Mouse (Mus musculus) midbrain, embryonic 12.5 days (tissue): ENCODE data around the gene Srrm4. TPM values are rescaled to one million over a fixed set of nuclear protein-coding genes. Genes with fewer than 3 reads are reported as not detected.

ENCODE experiments used
- ATAC-seq: fragments of 200-750 bp; cut with Nextera tagmentation; 2 replicates; pipeline ENCODE4 v1.8.0; 2017; ENCODE audit warnings: low read depth, moderate TSS enrichment, moderate library complexity; ENCODE audit not compliant: low FRiP score
- H3K27ac ChIP-seq: fragments of 300-500 bp; sonication (generic); replicated peaks from 2 replicates; pipeline ENCODE4 v1.5.1; 2016; ENCODE audit warnings: mild to moderate bottlenecking
- H3K27me3 ChIP-seq: fragments of 300-500 bp; sonication (generic); 2 replicates; pipeline ENCODE4 v1.6.1; 2016; ENCODE audit warnings: mild to moderate bottlenecking
- H3K36me3 ChIP-seq: fragments of 300-500 bp; sonication (generic); 2 replicates; pipeline ENCODE4 v1.6.1; 2016
- H3K4me1 ChIP-seq: fragments of 300-500 bp; sonication (generic); 2 replicates; pipeline ENCODE4 v1.6.1; 2016
- H3K4me2 ChIP-seq: fragments of 300-500 bp; sonication (generic); replicated peaks from 2 replicates; pipeline ENCODE4 v1.6.1; 2016; ENCODE audit warnings: mild to moderate bottlenecking, moderate library complexity
- H3K4me3 ChIP-seq: fragments of 300-500 bp; sonication (generic); 2 replicates; pipeline ENCODE4 v1.5.1; 2016; ENCODE audit warnings: mild to moderate bottlenecking
- H3K9ac ChIP-seq: fragments of 300-500 bp; sonication (generic); replicated peaks from 2 replicates; pipeline ENCODE4 v1.6.1; 2016; ENCODE audit warnings: mild to moderate bottlenecking, moderate library complexity
- H3K9me3 ChIP-seq: fragments of 300-500 bp; sonication (generic); 2 replicates; pipeline ENCODE4 v1.6.1; 2016; ENCODE audit warnings: mild to moderate bottlenecking
- WGBS: fragments of 180-500 bp; shearing (Covaris S2); methylation state at CpG from one replicate; pipeline ENCODE4 v1.1.7; 2016; 5-methylcytosine and 5-hydroxymethylcytosine counted together
- polyA plus RNA-seq: library from polyadenylated mRNA; unstranded; fragments of >200 nt; fragmentation: Nextera tagmentation; extraction: Ambion mirVana; gene quantifications from 2 replicates; pipeline ENCODE4 v1.2.1, GENCODE M21; 2016

Gene Srrm4
- polyA plus RNA-seq, 1 experiment from 2014 or later: 21.8 TPM

DNA sequence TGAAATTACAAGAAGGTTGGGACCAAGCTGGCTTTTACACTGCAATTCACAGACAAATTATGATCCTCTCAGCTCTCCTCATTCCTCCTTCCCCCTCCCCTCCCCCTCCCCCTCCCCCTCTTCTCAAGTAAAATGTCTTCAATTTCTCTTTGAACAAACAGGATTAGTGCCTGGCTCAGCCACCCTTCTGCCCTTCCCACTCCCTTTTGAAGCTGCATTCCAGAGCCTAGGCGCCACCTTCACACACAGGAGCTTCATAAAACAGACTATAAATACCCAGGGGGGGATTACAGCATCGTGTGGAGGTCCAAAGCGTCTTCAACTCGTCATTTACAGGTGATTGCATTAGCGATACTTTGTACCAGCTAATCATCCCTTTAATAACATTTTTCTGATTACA is 175.4 kb downstream of the Srrm4 start:
- no peak overlapping the region for H3K4me3 ChIP-seq
- 5% methylated on average over 5 of the region's 5 CpGs for WGBS
- H3K4me2 ChIP-seq: no peak overlapping the region
- H3K27me3 ChIP-seq: peaks cover 18% of the 10 kb centered on the region
- no peak overlapping the region for H3K27ac ChIP-seq
- H3K9me3 ChIP-seq: no peaks in the 10 kb centered on the region
- peaks cover 39% of the 10 kb centered on the region for H3K4me1 ChIP-seq
- no peak for ATAC-seq
- H3K9ac ChIP-seq: no peak overlapping the region
- H3K36me3 ChIP-seq: no peaks in the 10 kb centered on the region

DNA sequence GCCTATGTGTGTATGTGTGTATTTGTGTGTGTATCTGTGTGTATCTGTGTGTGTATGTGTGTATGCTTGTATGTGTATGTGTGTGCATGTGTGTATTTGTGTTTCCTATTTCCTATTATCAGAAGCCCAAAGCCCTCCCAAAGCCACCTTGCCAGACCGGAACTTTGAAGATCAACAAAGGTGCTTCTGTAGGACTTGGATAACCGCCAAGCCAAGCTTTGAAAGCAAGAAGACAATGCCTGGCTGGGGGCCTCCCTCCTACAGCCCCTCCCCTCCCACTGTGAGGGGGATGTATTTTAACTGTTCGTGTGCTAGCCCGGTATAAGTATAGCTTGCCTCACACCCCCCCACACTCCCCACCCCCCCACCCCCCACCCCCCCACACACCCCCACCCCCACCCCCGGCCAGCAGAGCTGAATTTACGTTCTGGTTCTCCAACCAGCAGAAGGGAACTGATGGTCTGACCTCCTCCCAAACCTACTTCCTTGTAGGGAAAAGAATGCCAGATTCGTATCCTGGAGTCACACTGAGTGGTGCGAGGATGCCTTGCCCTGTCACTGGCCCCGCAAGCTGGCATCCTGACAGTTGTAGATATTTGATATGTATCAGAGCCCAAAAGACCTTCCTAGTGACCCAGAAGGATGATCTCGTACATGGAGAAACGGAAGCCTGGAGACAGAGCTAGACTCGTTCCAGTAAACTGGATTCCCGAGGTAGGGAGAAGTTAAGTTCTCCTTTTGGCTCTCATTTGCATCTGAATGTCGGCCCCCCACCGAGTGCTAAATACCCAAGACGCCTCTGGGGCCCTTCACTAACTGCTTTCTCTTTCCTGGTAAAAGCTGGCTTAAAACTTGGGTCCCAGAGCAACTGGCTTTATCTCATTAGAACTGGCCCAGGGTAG is 181.7 kb downstream of the Srrm4 start:
- Histone ChIP-seq H3K27me3 (peaks cover 29% of the 10 kb centered on the region), H3K36me3 (no peaks in the 10 kb centered on the region), H3K9ac (no peak overlapping the region), H3K27ac (peak overlapping the region; percentile 54), H3K4me2 (peak overlapping the region; percentile 40), H3K4me3 (no peak overlapping the region), H3K4me1 (peaks cover 47% of the 10 kb centered on the region), H3K9me3 (no peaks in the 10 kb centered on the region)
- no peak; the same call in 1 of the 2 replicates for ATAC-seq
- 1% methylated on average over 16 of the region's 16 CpGs for WGBS

DNA sequence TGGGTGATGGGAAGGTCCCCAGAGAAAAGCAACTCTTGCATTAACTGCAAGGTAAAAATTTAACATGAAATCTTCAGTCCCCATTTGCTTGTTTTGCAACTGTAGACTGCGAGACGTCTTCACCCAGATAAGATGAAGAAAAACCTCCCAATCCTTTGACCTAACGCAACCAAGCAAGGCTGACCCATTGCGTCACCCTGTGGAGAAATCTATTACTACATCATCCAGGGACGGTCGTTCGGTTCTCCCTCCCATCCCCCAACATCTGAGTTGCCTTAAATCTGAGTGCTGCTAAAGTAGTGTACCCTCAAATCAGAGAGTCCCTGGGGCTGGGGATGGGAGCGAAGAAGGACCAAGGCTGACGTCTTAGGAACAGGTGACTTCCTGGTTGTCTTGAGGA is 182.7 kb downstream of the Srrm4 start:
- Histone ChIP-seq H3K4me2 (no peak overlapping the region), H3K27ac (no peak overlapping the region), H3K27me3 (peaks cover 21% of the 10 kb centered on the region), H3K9me3 (no peaks in the 10 kb centered on the region), H3K4me1 (peaks cover 47% of the 10 kb centered on the region), H3K4me3 (no peak overlapping the region), H3K9ac (no peak overlapping the region), H3K36me3 (no peaks in the 10 kb centered on the region)
- 58% methylated on average over 9 of the region's 9 CpGs for WGBS
- no peak for ATAC-seq

DNA sequence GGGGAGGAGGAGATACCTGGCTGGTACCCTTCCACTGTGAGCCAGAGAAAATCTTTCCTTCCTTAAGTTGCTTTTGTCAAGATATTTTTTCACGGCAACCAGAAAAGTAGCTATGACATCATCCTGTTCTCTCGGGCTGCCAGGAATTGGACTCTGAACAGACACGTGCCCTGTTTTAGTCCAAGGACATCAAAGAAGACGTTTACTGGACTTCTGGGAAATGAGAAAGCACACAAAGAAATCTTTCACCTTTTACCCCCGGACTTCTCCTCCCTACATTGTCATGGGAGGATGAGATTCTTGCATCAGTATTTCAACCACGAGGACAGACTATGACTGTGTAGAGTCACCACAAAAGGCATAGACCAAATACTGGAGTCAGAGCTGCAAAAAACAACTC is 183.7 kb downstream of the Srrm4 start:
- peaks cover 42% of the 10 kb centered on the region for H3K4me1 ChIP-seq
- 35% methylated on average over 6 of the region's 6 CpGs for WGBS

DNA sequence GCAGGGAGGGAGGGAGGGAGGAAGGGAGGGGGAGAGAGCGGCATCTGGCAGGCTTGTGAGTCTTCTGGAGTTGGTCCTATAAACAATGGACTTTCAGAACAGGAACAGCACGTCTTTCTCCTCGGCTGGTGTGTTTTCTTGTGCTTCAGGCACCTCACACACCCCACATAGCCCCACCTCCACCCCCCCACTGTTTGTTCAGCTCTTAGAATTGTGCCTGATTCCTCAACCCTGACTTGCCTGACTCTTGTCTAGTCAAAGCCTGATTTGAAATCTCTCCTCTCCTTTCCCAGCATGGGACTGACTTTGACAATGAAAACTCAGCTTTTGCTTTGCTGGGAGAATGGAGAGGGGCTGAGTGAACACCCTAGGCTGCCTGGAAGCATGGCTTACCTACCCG is 184.3 kb downstream of the Srrm4 start:
- no peaks in the 10 kb centered on the region for H3K36me3 ChIP-seq
- H3K4me3 ChIP-seq: no peak overlapping the region
- no peak for ATAC-seq
- H3K4me2 ChIP-seq: no peak overlapping the region
- H3K27me3 ChIP-seq: peaks cover 15% of the 10 kb centered on the region
- 8% methylated on average over 4 of the region's 4 CpGs for WGBS
- no peak overlapping the region for H3K9ac ChIP-seq
- 0 out of 2 replicates have a peak overlapping the region, but pooled peaks have one; percentile 12 for H3K27ac ChIP-seq
- peaks cover 42% of the 10 kb centered on the region for H3K4me1 ChIP-seq
- no peaks in the 10 kb centered on the region for H3K9me3 ChIP-seq

More for the DNA sequence above, 183.7 kb downstream of the Srrm4 start:
- Histone ChIP-seq H3K27me3 (peaks cover 19% of the 10 kb centered on the region), H3K4me2 (no peak overlapping the region), H3K9me3 (no peaks in the 10 kb centered on the region), H3K4me3 (no peak overlapping the region), H3K27ac (no peak overlapping the region), H3K9ac (no peak overlapping the region), H3K36me3 (no peaks in the 10 kb centered on the region)
- ATAC-seq: no peak

DNA sequence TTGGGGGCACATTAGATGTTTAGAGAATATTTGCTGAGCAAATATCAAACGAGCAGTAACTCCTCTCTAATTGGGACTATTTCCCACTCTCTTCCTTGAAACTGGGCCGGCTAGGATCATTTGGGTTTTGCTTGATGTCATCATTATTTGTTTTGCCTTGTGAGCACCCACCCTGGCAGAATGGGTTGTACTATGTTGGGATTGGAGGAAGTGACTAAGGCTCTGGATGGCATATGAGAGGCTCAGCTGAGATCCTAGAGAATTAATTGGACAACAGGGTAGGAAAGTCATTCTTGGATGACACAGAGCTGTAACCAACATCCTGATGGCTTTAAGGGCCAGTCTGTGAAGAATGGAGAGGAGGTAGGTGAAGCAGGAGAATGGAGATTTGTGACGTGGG is 185.1 kb downstream of the Srrm4 start:
- Histone ChIP-seq H3K4me1 (peaks cover 42% of the 10 kb centered on the region), H3K27me3 (peaks cover 14% of the 10 kb centered on the region; the same call in 1 of the 2 replicates), H3K36me3 (no peaks in the 10 kb centered on the region), H3K9ac (no peak overlapping the region), H3K9me3 (no peaks in the 10 kb centered on the region), H3K4me2 (no peak overlapping the region), H3K27ac (no peak overlapping the region), H3K4me3 (no peak overlapping the region)
- no peak for ATAC-seq
- WGBS: 79% methylated on average over 3 of the region's 3 CpGs

DNA sequence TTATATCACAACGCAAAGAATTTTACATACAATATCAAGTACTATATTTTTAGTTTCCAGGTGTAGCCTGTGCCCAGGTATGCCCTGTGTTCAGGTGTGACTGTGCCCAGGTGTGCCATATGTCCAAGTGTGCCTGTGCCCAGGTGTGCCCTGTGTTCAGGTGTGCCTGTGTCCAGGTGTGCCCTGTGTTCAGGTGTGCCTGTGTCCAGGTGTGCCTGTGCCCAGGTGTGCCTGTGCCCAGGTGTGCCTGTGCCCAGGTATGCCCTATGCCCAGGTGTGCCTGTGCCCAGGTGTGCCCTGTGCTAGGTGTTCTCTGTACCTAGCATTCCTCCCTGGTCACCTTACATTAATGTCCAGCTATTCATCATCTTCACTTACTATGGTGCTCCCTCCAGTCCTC is 185.7 kb downstream of the Srrm4 start:
- Histone ChIP-seq H3K9ac (no peak overlapping the region), H3K27me3 (peaks cover 8% of the 10 kb centered on the region; the same call in 1 of the 2 replicates), H3K9me3 (no peaks in the 10 kb centered on the region), H3K36me3 (no peaks in the 10 kb centered on the region), H3K27ac (no peak overlapping the region), H3K4me3 (no peak overlapping the region), H3K4me1 (peaks cover 37% of the 10 kb centered on the region), H3K4me2 (no peak overlapping the region)
- WGBS: 95% methylated on average over 1 of the region's 1 CpGs
- no peak for ATAC-seq

DNA sequence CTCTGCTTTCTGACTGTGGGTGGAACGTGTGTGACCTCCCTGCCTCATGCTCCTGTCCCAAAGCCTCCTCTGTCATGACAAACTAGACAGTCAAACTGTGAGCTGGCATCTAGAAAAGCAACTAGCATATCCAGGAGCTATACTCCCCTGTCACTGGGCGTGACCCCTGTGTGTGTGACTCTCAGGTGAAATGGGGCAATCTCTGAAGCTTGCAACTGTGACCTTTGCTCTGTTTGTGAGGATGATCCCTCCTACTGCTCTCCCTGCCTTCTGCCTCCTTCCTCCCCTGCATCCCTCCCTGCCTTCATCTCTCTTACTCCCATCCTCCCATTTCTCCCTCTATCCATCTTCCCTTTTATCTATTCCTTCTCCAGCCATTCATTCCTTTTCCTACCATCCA is 187.6 kb downstream of the Srrm4 start:
- Histone ChIP-seq H3K4me1 (peaks cover 18% of the 10 kb centered on the region), H3K4me2 (no peak overlapping the region), H3K27me3 (peaks cover 7% of the 10 kb centered on the region; the same call in 1 of the 2 replicates), H3K4me3 (no peak overlapping the region), H3K36me3 (no peaks in the 10 kb centered on the region), H3K9me3 (no peaks in the 10 kb centered on the region), H3K27ac (no peak overlapping the region), H3K9ac (no peak overlapping the region)
- WGBS: 90% methylated on average over 2 of the region's 2 CpGs
- ATAC-seq: no peak

DNA sequence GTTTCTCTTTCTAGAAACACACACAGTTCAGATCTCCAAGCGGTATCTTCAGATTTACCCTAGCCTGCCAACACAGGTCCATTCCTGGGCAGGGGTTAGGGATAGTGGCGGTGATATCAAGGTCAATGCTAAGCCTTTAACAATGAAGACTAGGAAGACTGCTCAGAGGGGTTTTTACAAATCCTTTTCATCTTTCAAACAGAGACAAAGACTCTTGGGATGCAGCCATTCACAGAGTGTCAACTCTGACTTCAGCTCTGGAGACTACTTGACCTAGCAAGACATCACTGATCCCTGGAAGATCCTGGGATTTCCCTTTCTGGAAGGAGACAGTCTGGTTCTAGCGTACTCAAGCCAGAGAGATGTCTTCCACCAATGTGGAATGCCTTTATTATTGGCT is 190.8 kb downstream of the Srrm4 start:
- Histone ChIP-seq H3K9me3 (no peaks in the 10 kb centered on the region), H3K4me3 (no peak overlapping the region), H3K27me3 (no peaks in the 10 kb centered on the region), H3K27ac (no peak overlapping the region), H3K4me1 (no peaks in the 10 kb centered on the region), H3K36me3 (no peaks in the 10 kb centered on the region), H3K4me2 (no peak overlapping the region), H3K9ac (no peak overlapping the region)
- WGBS: 54% methylated on average over 3 of the region's 3 CpGs
- no peak for ATAC-seq

DNA sequence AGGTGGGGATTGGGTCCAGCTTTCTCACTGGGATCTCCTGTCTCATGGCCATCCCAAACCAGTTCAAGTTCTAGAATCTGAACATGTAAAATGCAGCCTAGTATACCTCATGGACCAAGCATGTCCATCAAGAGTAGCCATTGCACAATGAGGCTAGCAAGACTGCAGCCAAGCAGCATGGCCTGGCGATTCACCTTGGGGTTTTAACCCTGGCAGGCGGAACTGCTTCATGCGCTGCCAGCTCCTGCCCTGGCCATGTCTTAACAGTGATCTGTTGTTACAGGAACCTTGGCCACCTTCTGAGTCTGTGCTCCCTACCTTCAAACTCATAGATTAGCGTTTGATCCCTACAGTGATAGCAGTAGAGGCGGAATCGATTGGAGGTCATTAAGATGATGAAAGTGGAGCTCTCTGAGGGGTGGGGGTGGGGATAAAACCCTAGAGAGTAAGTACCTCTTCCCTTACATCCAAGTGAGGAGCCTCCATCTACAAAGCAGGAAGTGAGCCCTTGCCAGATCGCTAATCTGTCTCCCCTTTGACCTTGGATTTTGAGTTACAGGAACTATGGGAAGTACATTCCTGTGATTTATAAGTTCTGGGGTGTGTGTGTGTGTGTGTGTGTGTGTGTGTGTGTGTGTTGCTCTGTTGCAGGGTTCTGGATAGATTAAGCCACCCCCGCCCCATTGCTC is 191.4 kb downstream of the Srrm4 start:
- no peak overlapping the region for H3K4me3 ChIP-seq
- no peaks in the 10 kb centered on the region for H3K27me3 ChIP-seq
- no peak for ATAC-seq
- H3K27ac ChIP-seq: no peak overlapping the region
- no peaks in the 10 kb centered on the region for H3K9me3 ChIP-seq
- no peaks in the 10 kb centered on the region for H3K36me3 ChIP-seq
- no peak overlapping the region for H3K4me2 ChIP-seq
- WGBS: 77% methylated on average over 8 of the region's 8 CpGs
- H3K9ac ChIP-seq: no peak overlapping the region
- no peaks in the 10 kb centered on the region for H3K4me1 ChIP-seq

DNA sequence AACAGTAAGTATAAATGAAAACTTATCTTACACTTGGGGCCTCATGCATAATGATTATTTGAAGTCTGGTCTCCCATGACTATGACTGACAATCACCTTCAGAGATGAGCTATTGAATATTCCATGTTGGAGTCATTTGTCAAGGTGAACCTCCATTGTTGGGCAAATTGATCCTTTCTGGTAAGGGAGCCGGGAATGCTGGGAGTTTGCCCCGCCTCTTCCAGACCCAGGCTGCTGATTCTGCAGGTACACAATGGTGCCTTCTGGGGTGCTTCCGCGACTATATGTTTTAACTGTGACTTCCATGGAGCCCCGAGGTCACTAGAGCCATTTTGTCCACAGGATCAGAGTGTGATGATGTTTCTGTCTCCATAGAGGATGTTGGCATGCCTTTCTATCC is 195.5 kb downstream of the Srrm4 start:
- H3K4me3 ChIP-seq: no peak overlapping the region
- no peak overlapping the region for H3K27ac ChIP-seq
- 80% methylated on average over 5 of the region's 5 CpGs for WGBS
- no peaks in the 10 kb centered on the region for H3K4me1 ChIP-seq
- no peak overlapping the region for H3K9ac ChIP-seq
- no peak overlapping the region for H3K4me2 ChIP-seq
- no peaks in the 10 kb centered on the region for H3K9me3 ChIP-seq
- no peak for ATAC-seq
- no peaks in the 10 kb centered on the region for H3K27me3 ChIP-seq
- H3K36me3 ChIP-seq: no peaks in the 10 kb centered on the region

DNA sequence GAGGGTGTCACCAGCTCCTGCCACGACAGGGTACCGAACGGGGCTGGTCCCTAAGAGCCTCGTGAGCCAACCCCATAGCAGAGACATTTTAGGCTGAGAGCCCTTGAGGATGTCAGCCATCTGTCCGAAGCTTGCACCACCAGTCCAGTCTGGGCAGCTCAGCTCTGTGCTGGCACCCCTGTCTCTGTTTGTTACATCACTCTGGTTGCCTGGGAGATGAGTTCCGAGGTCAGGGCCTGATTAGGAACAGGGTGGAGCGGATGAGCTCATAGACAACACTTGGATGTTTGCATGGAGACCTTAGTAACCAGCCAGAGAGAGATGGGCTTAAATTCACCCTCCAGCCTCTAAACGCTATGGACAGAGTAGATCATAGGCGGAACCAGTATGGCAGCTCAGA is 199.0 kb downstream of the Srrm4 start:
- H3K36me3 ChIP-seq: no peaks in the 10 kb centered on the region
- 66% methylated on average over 9 of the region's 9 CpGs for WGBS
- H3K9ac ChIP-seq: no peak overlapping the region
- H3K4me2 ChIP-seq: no peak overlapping the region
- peaks cover 5% of the 10 kb centered on the region; the same call in 1 of the 2 replicates for H3K27me3 ChIP-seq
- ATAC-seq: no peak
- peaks cover 3% of the 10 kb centered on the region; the same call in 1 of the 2 replicates for H3K4me1 ChIP-seq
- H3K27ac ChIP-seq: no peak overlapping the region
- no peak overlapping the region for H3K4me3 ChIP-seq
- H3K9me3 ChIP-seq: no peaks in the 10 kb centered on the region
